Mouse (Mus musculus): Measurements from ENCODE around the gene Osbpl11.
A peak's percentile ranks its signal among the peaks of the same experiment; 100 is the strongest.
"Not testable (repeated sequence)": the region's sequence is repeated elsewhere in the genome, so short reads cannot be mapped to it uniquely, and the experiment has no call there.

Osbpl11 gene

GRCm38 (mm10) chr16:33177722-33178121 is 7.1 kb upstream of the Osbpl11 start:
- DNase-seq (ENCODE audit: low spot score in 2 of 2), result no peak

- peak in 1 of 2 experiments; percentile 26 for DNase-seq (ENCODE audit: low spot score in 2 of 2)
Measured at GRCm38 (mm10) chr16:33178278-33179074, 6.4 kb upstream of the Osbpl11 start.

- not testable (repeated sequence) for DNase-seq (ENCODE audit: low spot score in 2 of 2)
Measured at GRCm38 (mm10) chr16:33179222-33179621, 5.6 kb upstream of the Osbpl11 start.

GRCm38 (mm10) chr16:33179911-33180310 is 5.0 kb upstream of the Osbpl11 start:
- DNase-seq (ENCODE audit: low spot score in 2 of 2), result no peak

GRCm38 (mm10) chr16:33180793-33181192 is 4.1 kb upstream of the Osbpl11 start:
- no peak for DNase-seq (ENCODE audit: low spot score in 2 of 2)

- peak in 1 of 2 experiments; percentile 37 for DNase-seq (ENCODE audit: low spot score in 2 of 2)
Measured at GRCm38 (mm10) chr16:33185261-33186046, 583 bp downstream of the Osbpl11 start.

GRCm38 (mm10) chr16:33186134-33186533 is 1.3 kb downstream of the Osbpl11 start:
- DNase-seq (ENCODE audit: low spot score in 2 of 2), result no peak

GRCm38 (mm10) chr16:33188076-33188475 is 3.2 kb downstream of the Osbpl11 start:
- no peak for DNase-seq (ENCODE audit: low spot score in 2 of 2)

GRCm38 (mm10) chr16:33191671-33192091 is 6.8 kb downstream of the Osbpl11 start:
- no peak for DNase-seq (ENCODE audit: low spot score in 2 of 2)

GRCm38 (mm10) chr16:33192280-33192679 is 7.4 kb downstream of the Osbpl11 start:
- no peak for DNase-seq (ENCODE audit: low spot score in 2 of 2)

GRCm38 (mm10) chr16:33193649-33194048 is 8.8 kb downstream of the Osbpl11 start:
- peak; percentile 35 to 45 for DNase-seq (ENCODE audit: low spot score in 2 of 2)

GRCm38 (mm10) chr16:33195686-33196313 is 10.9 kb downstream of the Osbpl11 start:
- DNase-seq (ENCODE audit: low spot score in 2 of 2), result no peak

GRCm38 (mm10) chr16:33196578-33196977 is 11.7 kb downstream of the Osbpl11 start:
- DNase-seq (ENCODE audit: low spot score in 2 of 2), result no peak

GRCm38 (mm10) chr16:33200589-33200988 is 15.7 kb downstream of the Osbpl11 start:
- DNase-seq (ENCODE audit: low spot score in 2 of 2), result no peak

GRCm38 (mm10) chr16:33210812-33211211 is 25.9 kb downstream of the Osbpl11 start:
- DNase-seq (ENCODE audit: low spot score in 2 of 2), result no peak

GRCm38 (mm10) chr16:33216313-33217003 is 31.6 kb downstream of the Osbpl11 start:
- no peak for DNase-seq (ENCODE audit: low spot score in 2 of 2)

GRCm38 (mm10) chr16:33217553-33218085 is 32.7 kb downstream of the Osbpl11 start:
- DNase-seq (ENCODE audit: low spot score in 2 of 2), result not testable (repeated sequence)

- DNase-seq (ENCODE audit: low spot score in 2 of 2), result no peak
Measured at GRCm38 (mm10) chr16:33222482-33222881, 37.6 kb downstream of the Osbpl11 start.

GRCm38 (mm10) chr16:33224381-33224780 is 39.5 kb downstream of the Osbpl11 start:
- no peak for DNase-seq (ENCODE audit: low spot score in 2 of 2)

GRCm38 (mm10) chr16:33234128-33234527 is 49.3 kb downstream of the Osbpl11 start:
- no peak for DNase-seq (ENCODE audit: low spot score in 2 of 2)

GRCm38 (mm10) chr16:33236151-33236550 is 51.3 kb downstream of the Osbpl11 start:
- no peak for DNase-seq (ENCODE audit: low spot score in 2 of 2)

Measured in natural killer cell, adult 2 months (primary cell).